Mouse (Mus musculus) ovary, postnatal 10 days (tissue): ENCODE measurements at regions not wholly inside any gene's neighbourhood (a gene's known extent, or its start where the extent isn't known, plus 50 kb on each side); places are given as distances from the start of the nearest gene placed in this dataset.

Experiments
- DNase-seq: peaks from one replicate; pipeline ENCODE4 v3.0.0; 2022; ENCODE audit warnings: low spot score

DNA sequence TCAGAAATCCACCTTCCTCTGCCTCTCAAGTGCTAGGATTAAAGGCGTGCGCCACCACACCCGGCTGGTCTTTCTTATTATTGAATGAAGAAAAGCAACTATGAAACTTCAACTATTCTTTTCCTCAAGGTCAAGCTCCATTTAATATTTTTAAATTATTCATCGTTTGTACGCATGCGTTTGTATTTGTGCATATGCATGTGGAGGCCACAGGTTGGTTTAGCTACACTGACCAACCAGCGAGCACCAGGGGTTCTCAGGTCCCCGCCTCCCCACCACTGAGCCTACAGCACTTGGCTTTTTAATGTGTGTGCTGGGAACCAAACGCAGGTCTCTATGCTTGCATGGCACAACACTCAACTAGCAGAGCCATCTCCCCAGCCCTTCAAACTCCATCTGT, 51.0 kb upstream of the Tmem252 start:
- DNase-seq, result no peak

DNA sequence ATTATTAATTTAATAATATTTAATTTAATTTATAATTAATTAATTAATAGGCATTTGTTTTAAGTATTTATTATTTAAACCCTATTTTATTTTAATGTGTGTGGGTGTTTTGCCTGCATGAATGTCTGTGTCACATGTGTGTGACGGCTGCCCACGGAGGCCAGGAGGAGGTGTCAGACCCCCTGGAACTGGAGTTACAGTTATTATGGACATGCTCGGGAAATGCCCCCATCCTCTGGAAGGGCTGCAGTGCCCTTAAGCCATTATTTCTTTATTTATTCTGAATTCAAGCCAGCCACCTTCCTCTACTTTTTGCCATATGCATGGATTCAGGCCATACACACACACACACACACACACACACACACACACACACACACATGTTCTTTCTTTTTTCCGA, 51.5 kb upstream of the Tmem252 start:
- no peak for DNase-seq

GRCm38 (mm10) chr19:24621610-24622220, 52.1 kb upstream of the Tmem252 start:
- peak; percentile 42 for DNase-seq

- no peak for DNase-seq
Measured at GRCm38 (mm10) chr19:24615762-24616310, 58.0 kb upstream of the Tmem252 start.

GRCm38 (mm10) chr19:24607884-24608283, 52.2 kb upstream of the Pip5k1b start:
- no peak for DNase-seq

GRCm38 (mm10) chr19:24606390-24606976, 50.8 kb upstream of the Pip5k1b start:
- DNase-seq, result no peak
